Mouse (Mus musculus): ENCODE data around the gene Gm14410.
"Not testable (repeated sequence)": the region's sequence is repeated elsewhere in the genome, so short reads cannot be mapped to it uniquely, and the experiment has no call there.

The Gm14410 gene

GRCm38 (mm10) chr2:177206341-177206740, at the start of gene Gm14410:
Gene Gm14410 (minus strand): TSS chr2:177206421.
- DNase-seq (ENCODE audit: low read depth, low spot score): not testable (repeated sequence)

GRCm38 (mm10) chr2:177247449-177247848, 41.2 kb upstream of the Gm14410 start:
- DNase-seq (ENCODE audit: low read depth, low spot score): not testable (repeated sequence)

GRCm38 (mm10) chr2:177230461-177230860, 24.2 kb upstream of the Gm14410 start:
- DNase-seq (ENCODE audit: low read depth, low spot score): not testable (repeated sequence)

- not testable (repeated sequence) for DNase-seq (ENCODE audit: low read depth, low spot score)
Observed at GRCm38 (mm10) chr2:177172749-177173148, 33.5 kb downstream of the Gm14410 start.
